Mouse (Mus musculus) liver, postnatal 0 days (tissue): ENCODE results near the gene Styk1.

Source experiments
- CTCF ChIP-seq: sonication (generic); IDR thresholded peaks from 2 replicates; pipeline ENCODE4 v1.5.1; 2016; ENCODE audit warnings: antibody characterized with exemption, low read depth
- EP300 ChIP-seq: IDR thresholded peaks from 2 replicates; pipeline ENCODE4 v1.6.1; 2016; ENCODE audit warnings: antibody characterized with exemption, low read depth, mild to moderate bottlenecking

DNA sequence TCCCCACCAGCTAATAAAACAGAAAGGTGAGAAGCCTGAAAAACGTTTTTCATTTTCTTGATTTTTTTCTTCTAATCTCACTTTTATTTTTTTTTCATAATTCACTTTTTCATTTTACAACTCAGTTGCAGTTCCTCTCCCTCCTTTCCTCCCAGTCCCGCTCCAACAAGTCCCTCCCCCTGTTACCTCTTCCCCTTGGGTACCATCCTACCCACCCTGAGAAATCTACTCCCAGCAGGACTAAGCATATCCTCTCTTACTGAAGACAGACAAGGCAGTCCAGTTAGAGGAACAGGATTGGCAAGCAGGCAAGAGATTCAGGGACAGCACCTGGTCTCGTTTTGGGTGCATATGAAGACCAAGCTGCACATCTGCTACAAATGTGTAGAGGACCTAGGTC, 90.6 kb downstream of the Styk1 start:
- TF ChIP-seq CTCF, result no peak
- no peak for TF ChIP-seq EP300
